Mouse (Mus musculus) left cerebral cortex, postnatal 14 days (tissue): Measurements from ENCODE around the gene Plcz1. TPM values are rescaled to one million over a fixed set of nuclear protein-coding genes. Genes with fewer than 3 reads are reported as not detected.

Experiments used
- DNase-seq, 2 experiments: peaks; one replicate each; pipeline ENCODE4 v3.0.0; 2021 to 2022; ENCODE audit warnings: low spot score in 2 of 2, mixed read lengths in 1 of 2
- intact Hi-C: fragments of 180-260 bp; cut with DNase I; formaldehyde crosslinking; loops from one replicate; pipeline ENCODE4 v1.15.1; 2025
- total RNA-seq, 2 experiments: library from RNA; stranded (reverse); gene quantifications; 2 replicates each; pipeline ENCODE4 v1.2.3; 2021

Gene Plcz1
- total RNA-seq, 2 experiments from 2014 or later = 1.4 to 1.7 TPM

- peak in 1 of 2 experiments; percentile 46 for DNase-seq
- intact Hi-C loops = no loop called here
Measured at GRCm38 (mm10) chr6:139957531-139958241, 83.6 kb downstream of the Plcz1 start.

DNA sequence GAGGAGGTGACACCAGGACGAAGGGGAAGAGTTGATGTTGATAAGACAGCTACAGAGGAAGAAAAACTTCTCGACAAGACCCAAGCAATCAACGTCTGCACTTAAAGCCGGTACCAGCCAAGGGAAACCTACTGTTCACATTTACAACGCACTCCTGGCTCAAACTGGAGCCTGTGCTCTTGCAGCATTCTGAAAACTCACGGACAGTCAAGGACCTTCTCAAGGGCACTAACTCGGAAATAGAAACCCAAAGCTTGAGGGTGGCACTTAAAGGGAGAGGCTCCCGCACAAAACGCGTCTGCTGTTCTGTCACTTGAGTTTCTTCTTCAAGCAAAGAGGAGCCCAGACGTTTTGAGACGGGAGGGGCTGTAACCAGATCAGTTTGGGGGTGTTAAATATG is 87.7 kb downstream of the Plcz1 start:
- DNase-seq = no peak
- intact Hi-C loops = no loop called here

DNA sequence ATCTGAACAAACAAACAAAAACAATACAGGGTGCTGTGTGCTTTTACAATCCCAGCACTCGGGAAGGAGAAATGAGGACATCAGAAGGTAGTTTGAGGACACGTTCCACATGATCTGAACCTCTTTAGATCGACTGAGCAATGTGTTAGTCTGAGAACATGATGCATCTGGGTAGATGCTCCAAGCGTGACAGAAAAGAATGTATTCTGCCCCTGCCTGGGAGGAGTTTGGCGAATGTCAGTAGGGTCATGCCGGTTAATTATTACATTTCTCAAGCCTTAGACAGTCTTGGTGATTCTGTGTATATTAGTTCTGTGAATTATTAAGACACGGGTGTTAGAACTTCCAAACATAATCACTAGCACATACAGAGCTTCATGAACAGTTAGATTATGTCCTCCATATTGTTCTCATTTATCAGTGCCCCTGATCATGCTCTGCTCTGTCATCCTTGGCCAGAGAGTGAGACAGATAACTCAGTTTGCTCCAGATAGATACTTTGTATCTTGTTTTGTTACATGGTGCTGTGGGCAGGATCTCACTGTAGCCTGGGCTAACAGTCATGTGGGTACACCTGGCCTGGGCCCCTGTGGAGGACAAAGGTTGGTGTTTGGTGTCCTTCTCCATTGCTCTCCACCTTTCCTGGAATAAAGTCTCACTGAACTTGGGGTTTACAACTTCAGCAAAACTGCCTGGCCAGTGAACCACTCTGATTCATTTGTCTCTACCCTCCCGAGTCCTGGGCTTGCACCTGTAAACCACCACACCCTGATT is 94.0 kb downstream of the Plcz1 start:
- intact Hi-C loops = no loop called here
- DNase-seq = no peak

Other genes starting within 250 kb of the Plcz1 start
- gene Capza3, start 205 bp downstream of the Plcz1 start, total RNA-seq = not detected